Mouse (Mus musculus) spleen, adult 2 months (tissue): ENCODE measurements around the gene Sergef.

ENCODE experiments used
- CTCF ChIP-seq: fragments of 200-500 bp; IDR thresholded peaks from 2 replicates; pipeline ENCODE4 v1.5.1; 2011; ENCODE audit warnings: mild to moderate bottlenecking, inconsistent platforms; ENCODE audit not compliant: insufficient read depth, insufficient read length, insufficient replicate concordance; ENCODE audit errors: extremely low read depth
- POLR2A ChIP-seq: fragments of 200-500 bp; IDR thresholded peaks from 2 replicates; pipeline ENCODE4 v1.6.1; 2011; ENCODE audit warnings: low read depth, low read length, inconsistent platforms

DNA sequence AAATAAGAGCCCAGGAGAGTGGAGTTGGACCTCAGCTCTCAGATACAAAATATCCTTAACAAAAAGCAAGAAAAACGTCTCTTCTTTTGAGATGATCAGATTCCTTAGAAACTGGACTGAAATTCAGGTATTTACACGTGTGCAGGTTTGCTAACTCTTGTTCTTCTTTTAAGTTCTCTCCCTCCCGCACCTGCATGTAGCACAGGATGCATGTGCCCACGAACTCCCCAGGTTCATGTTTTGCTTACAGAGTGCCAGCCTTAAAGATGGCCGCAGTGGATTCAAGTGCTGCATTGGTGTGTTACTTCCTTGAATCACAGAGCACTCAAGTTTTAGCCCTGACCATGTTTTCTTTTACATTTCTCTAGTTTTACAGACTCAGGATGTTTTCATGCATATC is 47.2 kb upstream of the Sergef start:
- TF ChIP-seq POLR2A (no peak), CTCF (no peak)
